Mouse (Mus musculus) spleen, postnatal 0 days (tissue): ENCODE results near the gene Rpl22l1. TPM values are rescaled to one million over a fixed set of nuclear protein-coding genes. Genes with fewer than 3 reads are reported as not detected.

Source experiments
- polyA plus RNA-seq: library from polyadenylated mRNA; unstranded; fragments of >200 nt; fragmentation: Nextera tagmentation; extraction: Ambion mirVana; gene quantifications from 2 replicates; pipeline ENCODE4 v1.2.1, GENCODE M21; 2015

Rpl22l1 gene
- polyA plus RNA-seq = 305 and 326 TPM in 2 replicates

GRCm38 (mm10) chr3:28805301-28806097 lies at the start of gene Rpl22l1:
Gene Rpl22l1, plus strand, starts transcription at chr3:28805436.

GRCm38 (mm10) chr3:28780994-28781393 lies 24.2 kb upstream of the Rpl22l1 start, which contains the start of gene Eif5a2:
Gene Eif5a2, plus strand, starts transcription at chr3:28781276.

Other genes with a start within 250 kb of the Rpl22l1 start
- gene Slc2a2, start 107.5 kb upstream of the Rpl22l1 start, polyA plus RNA-seq = 0.07 and 0.11 TPM in 2 replicates
- gene Eif5a2, start 24.2 kb upstream of the Rpl22l1 start, polyA plus RNA-seq = 3.4 and 3.6 TPM in 2 replicates
- not detected in 2 replicates for gene Gm1527, start 87.2 kb downstream of the Rpl22l1 start, polyA plus RNA-seq